Mouse (Mus musculus) stomach, embryonic 16.5 days (tissue): ENCODE measurements around the gene Fcor. TPM values are rescaled to one million over a fixed set of nuclear protein-coding genes. Genes with fewer than 3 reads are reported as not detected.

Experiments
- polyA plus RNA-seq: library from polyadenylated mRNA; unstranded; fragments of >200 nt; fragmentation: Nextera tagmentation; extraction: Ambion mirVana; gene quantifications from 2 replicates; pipeline ENCODE4 v1.2.1, GENCODE M21; 2015

The Fcor gene
- polyA plus RNA-seq, 1 experiment from 2014 or later, result 9.5 TPM

Other genes with a start within 250 kb of the Fcor start
- 10.8 and 12.1 TPM in 2 replicates for gene Pex11g, start 204.7 kb downstream of the Fcor start, polyA plus RNA-seq
- not detected in 2 replicates for gene Tex45, start 201.5 kb downstream of the Fcor start, polyA plus RNA-seq
- gene Zfp358, start 179.2 kb downstream of the Fcor start, polyA plus RNA-seq, result 32.1 and 32.4 TPM in 2 replicates
- gene Mcoln1, start 171.9 kb downstream of the Fcor start, polyA plus RNA-seq, result 42.4 and 51.4 TPM in 2 replicates
- gene Pnpla6, start 157.0 kb downstream of the Fcor start, polyA plus RNA-seq, result 36.0 and 37.6 TPM in 2 replicates
- gene C330021F23Rik, start 104.4 kb downstream of the Fcor start, polyA plus RNA-seq, result 0.97 and 1.1 TPM in 2 replicates
- gene Camsap3, start 85.1 kb downstream of the Fcor start, polyA plus RNA-seq, result 11.5 and 13.2 TPM in 2 replicates
- gene Xab2, start 51.0 kb downstream of the Fcor start, polyA plus RNA-seq, result 50.8 and 60.3 TPM in 2 replicates
- 91.3 and 106 TPM in 2 replicates for gene Pet100, start 50.8 kb downstream of the Fcor start, polyA plus RNA-seq
- gene Pcp2, start 46.8 kb downstream of the Fcor start, polyA plus RNA-seq, result 0.19 TPM in 1 of 2 replicates, not detected in the other
- gene Stxbp2, start 41.4 kb downstream of the Fcor start, polyA plus RNA-seq, result 121 and 144 TPM in 2 replicates
- gene Retn, start 16.6 kb downstream of the Fcor start, polyA plus RNA-seq, result not detected in 2 replicates
- gene Mcemp1, start 6.6 kb downstream of the Fcor start, polyA plus RNA-seq, result 2.1 and 2.7 TPM in 2 replicates
- gene Trappc5, start 3.9 kb upstream of the Fcor start, polyA plus RNA-seq, result 38.0 and 38.5 TPM in 2 replicates
- 0.17 and 0.20 TPM in 2 replicates for gene Fcer2a, start 21.8 kb upstream of the Fcor start, polyA plus RNA-seq
- 0.19 and 0.45 TPM in 2 replicates for gene Clec4g, start 48.3 kb upstream of the Fcor start, polyA plus RNA-seq
- gene Cd209a, start 76.6 kb upstream of the Fcor start, polyA plus RNA-seq, result 0.25 and 0.41 TPM in 2 replicates
- not detected in 2 replicates for gene Cd209e, start 181.9 kb upstream of the Fcor start, polyA plus RNA-seq
- gene Cd209d, start 206.2 kb upstream of the Fcor start, polyA plus RNA-seq, result not detected in 2 replicates